Mouse (Mus musculus): ENCODE measurements at regions not wholly inside any gene's neighbourhood (a gene's known extent, or its start where the extent isn't known, plus 50 kb on each side); places are given as distances from the start of the nearest gene placed in this dataset.

GRCm38 (mm10) chr4:7157883-7158282 is 1081.0 kb downstream of the Car8 start:
- Histone ChIP-seq H3K4me3 (replicated peaks in 1 of 3; ENCODE audit: low read depth in 2 of 3, low read length in 2 of 3, poor library complexity in 1 of 3) (no peak overlapping the region), H3K36me3 (replicated peaks in 1 of 2; ENCODE audit: control insufficient read depth in 1 of 2, insufficient read depth in 1 of 2, low read length in 1 of 2) (no peaks in the 10 kb centered on the region), H3K27ac (ENCODE audit: insufficient read depth, low read depth) (no peak overlapping the region), H3K9me3 (replicated peaks; ENCODE audit: low read length) (no peaks in the 10 kb centered on the region), H3K79me2 (replicated peaks; ENCODE audit: control insufficient read depth, extremely low read depth, insufficient read depth, poor library complexity, severe bottlenecking) (no peaks in the 10 kb centered on the region), H3K4me1 (ENCODE audit: control insufficient read depth in 1 of 2, insufficient read depth in 2 of 2) (peaks cover 3 to 25% of the 10 kb centered on the region in 2 experiments; a peak in 3 of 4 replicates), H3K27me3 (replicated peaks) (no peaks in the 10 kb centered on the region), H3K9ac (ENCODE audit: insufficient read depth, low read depth) (no peak overlapping the region), H3K4me2 (ENCODE audit: insufficient read depth, low read depth, poor library complexity, severe bottlenecking) (no peak overlapping the region)
- dilution Hi-C loops (cut with MboI; ENCODE audit: extremely low pct_ligation_motif_present, extremely low pct_unique_long_range_greater_than_20kb, low sequenced_read_pairs), result no loop called here
- TF ChIP-seq RAD21 (IDR thresholded peaks at IDR 0.05; ENCODE audit: low read depth, low read length), result no peak
- no peak for TF ChIP-seq EP300 (IDR thresholded peaks at IDR 0.05; ENCODE audit: low read length)
- no peak for TF ChIP-seq ETS1 (conservative IDR thresholded peaks at IDR 0.05; ENCODE audit: low read depth, low read length)
- no peak for DNase-seq (ENCODE audit: extremely low read depth)
- in situ Hi-C loops (cut with MboI; ENCODE audit: low pct_ligation_motif_present, low pct_unique_long_range_greater_than_20kb, low sequenced_read_pairs), result no loop called here

GRCm38 (mm10) chr4:7154256-7154655 is 1084.6 kb downstream of the Car8 start:
- DNase-seq (ENCODE audit: extremely low read depth), result peak; percentile 31
- Histone ChIP-seq H3K9ac (ENCODE audit: insufficient read depth, low read depth) (no peak overlapping the region), H3K4me1 (ENCODE audit: control insufficient read depth in 1 of 2, insufficient read depth in 2 of 2) (peaks cover 3 to 25% of the 10 kb centered on the region in 2 experiments; a peak in 3 of 4 replicates), H3K79me2 (replicated peaks; ENCODE audit: control insufficient read depth, extremely low read depth, insufficient read depth, poor library complexity, severe bottlenecking) (no peaks in the 10 kb centered on the region), H3K9me3 (replicated peaks; ENCODE audit: low read length) (no peaks in the 10 kb centered on the region), H3K36me3 (replicated peaks in 1 of 2; ENCODE audit: control insufficient read depth in 1 of 2, insufficient read depth in 1 of 2, low read length in 1 of 2) (no peaks in the 10 kb centered on the region), H3K27ac (ENCODE audit: insufficient read depth, low read depth) (no peak overlapping the region), H3K27me3 (replicated peaks) (no peaks in the 10 kb centered on the region), H3K4me2 (ENCODE audit: insufficient read depth, low read depth, poor library complexity, severe bottlenecking) (peak overlapping the region; percentile 13; the same call in 1 of the 2 replicates), H3K4me3 (replicated peaks in 1 of 3; ENCODE audit: low read depth in 2 of 3, low read length in 2 of 3, poor library complexity in 1 of 3) (no peak overlapping the region)
- in situ Hi-C loops (cut with MboI; ENCODE audit: low pct_ligation_motif_present, low pct_unique_long_range_greater_than_20kb, low sequenced_read_pairs), result no loop called here
- dilution Hi-C loops (cut with MboI; ENCODE audit: extremely low pct_ligation_motif_present, extremely low pct_unique_long_range_greater_than_20kb, low sequenced_read_pairs), result no loop called here
- peak; percentile 41; the same call in 1 of the 2 replicates for TF ChIP-seq MEF2A (IDR thresholded peaks at IDR 0.05; ENCODE audit: borderline replicate concordance, low read depth, low read length)
- TF ChIP-seq CHD2 (IDR thresholded peaks at IDR 0.05; ENCODE audit: low read length), result no peak; the same call in 1 of the 2 replicates
- no peak for TF ChIP-seq GABPA (IDR thresholded peaks at IDR 0.05; ENCODE audit: insufficient replicate concordance, low read depth, low read length)
- TF ChIP-seq ELF1 (IDR thresholded peaks at IDR 0.05; ENCODE audit: low read depth, low read length), result no peak
- no peak for TF ChIP-seq USF2 (conservative IDR thresholded peaks at IDR 0.05; ENCODE audit: low read depth, low read length)
- no peak for TF ChIP-seq POLR2AphosphoS2 (IDR thresholded peaks at IDR 0.05; ENCODE audit: low read depth, low read length)
- no peak for TF ChIP-seq ZNF384 (IDR thresholded peaks at IDR 0.05; ENCODE audit: low read depth, low read length)
- no peak for TF ChIP-seq NELFE (IDR thresholded peaks at IDR 0.05; ENCODE audit: low read depth, low read length)
- no peak for TF ChIP-seq SIN3A (IDR thresholded peaks at IDR 0.05; ENCODE audit: low read length)
- no peak for TF ChIP-seq E2F4 (IDR thresholded peaks at IDR 0.05; ENCODE audit: insufficient replicate concordance, low read depth, low read length)
- TF ChIP-seq UBTF (IDR thresholded peaks at IDR 0.05; ENCODE audit: low read depth, low read length), result no peak
- TF ChIP-seq USF1 (IDR thresholded peaks at IDR 0.05; ENCODE audit: low read depth, low read length), result no peak
- TF ChIP-seq SMC3 (IDR thresholded peaks at IDR 0.05; ENCODE audit: low read depth, low read length), result no peak
- TF ChIP-seq POLR2A (IDR thresholded peaks at IDR 0.05; ENCODE audit: low read depth, low read length), result no peak
- TF ChIP-seq IRF4 (IDR thresholded peaks at IDR 0.05; ENCODE audit: low read depth, low read length), result peak; percentile 90
- TF ChIP-seq MAX (IDR thresholded peaks at IDR 0.05; ENCODE audit: low read length), result no peak
- peak; percentile 28; the same call in 1 of the 2 replicates for TF ChIP-seq BHLHE40 (IDR thresholded peaks at IDR 0.05; ENCODE audit: low read depth, low read length)
- no peak for TF ChIP-seq JUND (conservative IDR thresholded peaks at IDR 0.05; ENCODE audit: low read depth, low read length)
- no peak for TF ChIP-seq MAZ (IDR thresholded peaks at IDR 0.05; ENCODE audit: low read depth, low read length)
- TF ChIP-seq PAX5 (IDR thresholded peaks at IDR 0.05; ENCODE audit: low read length), result no peak
- TF ChIP-seq MAFK (IDR thresholded peaks at IDR 0.05; ENCODE audit: insufficient replicate concordance, low read length), result no peak
- no peak for TF ChIP-seq HCFC1 (IDR thresholded peaks at IDR 0.05; ENCODE audit: low read depth, low read length)
- no peak for TF ChIP-seq CTCF (conservative IDR thresholded peaks at IDR 0.05 in 1 of 2, IDR thresholded peaks at IDR 0.05 in 1 of 2; ENCODE audit: low read depth in 2 of 2, low read length in 2 of 2)
- no peak for TF ChIP-seq JUN (IDR thresholded peaks at IDR 0.05; ENCODE audit: insufficient read depth, low read depth, low read length)
- TF ChIP-seq RAD21 (IDR thresholded peaks at IDR 0.05; ENCODE audit: low read depth, low read length), result no peak
- no peak for TF ChIP-seq CHD1 (IDR thresholded peaks at IDR 0.05; ENCODE audit: low read depth, low read length)
- no peak for TF ChIP-seq ZMIZ1 (IDR thresholded peaks at IDR 0.05; ENCODE audit: low read depth, low read length)
- no peak for TF ChIP-seq RCOR1 (conservative IDR thresholded peaks at IDR 0.05; ENCODE audit: low read depth, low read length)
- TF ChIP-seq EP300 (IDR thresholded peaks at IDR 0.05; ENCODE audit: low read length), result peak; percentile 89
- TF ChIP-seq TCF12 (IDR thresholded peaks at IDR 0.05; ENCODE audit: low read depth, low read length), result no peak
- TF ChIP-seq ZKSCAN1 (IDR thresholded peaks at IDR 0.05; ENCODE audit: borderline replicate concordance, low read depth, low read length), result no peak
- TF ChIP-seq NRF1 (IDR thresholded peaks at IDR 0.05; ENCODE audit: low read depth, low read length), result no peak
- TF ChIP-seq MXI1 (IDR thresholded peaks at IDR 0.05; ENCODE audit: low read depth, low read length), result no peak
- no peak for TF ChIP-seq ETS1 (conservative IDR thresholded peaks at IDR 0.05; ENCODE audit: low read depth, low read length)

All from CH12.LX (cell line).